Mouse (Mus musculus) monocyte, adult 2 months (primary cell): ENCODE data around the gene Txlnb.
"Not testable (repeated sequence)": the region's sequence is repeated elsewhere in the genome, so short reads cannot be mapped to it uniquely, and the experiment has no call there.

ENCODE experiments used
- DNase-seq, 2 experiments: peaks; one replicate each; pipeline ENCODE4 v3.0.0; 2022; ENCODE audit warnings: low spot score in 2 of 2, low read depth in 1 of 2

The Txlnb gene

DNA sequence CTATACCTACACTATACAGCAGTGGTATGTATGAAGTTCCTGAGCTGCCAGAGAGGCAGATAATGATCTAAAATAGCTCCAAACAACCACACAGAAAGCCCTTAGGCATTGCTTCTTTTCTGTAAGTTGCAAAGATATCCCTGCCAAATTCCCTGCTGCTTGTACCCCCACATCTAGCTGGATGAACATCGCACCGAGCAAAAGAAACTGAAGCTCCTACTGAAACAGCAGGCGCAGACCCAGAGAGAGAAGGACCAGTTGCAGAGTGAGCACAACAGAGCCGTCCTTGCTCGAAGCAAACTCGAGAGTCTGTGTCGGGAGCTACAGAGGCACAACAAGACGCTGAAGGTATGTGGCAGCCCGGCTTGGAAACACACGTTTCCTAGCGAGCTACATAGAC is 19.0 kb downstream of the Txlnb start:
- no peak for DNase-seq

- not testable (repeated sequence) for DNase-seq
Measured at GRCm38 (mm10) chr10:17820422-17820821, 24.4 kb downstream of the Txlnb start.

DNA sequence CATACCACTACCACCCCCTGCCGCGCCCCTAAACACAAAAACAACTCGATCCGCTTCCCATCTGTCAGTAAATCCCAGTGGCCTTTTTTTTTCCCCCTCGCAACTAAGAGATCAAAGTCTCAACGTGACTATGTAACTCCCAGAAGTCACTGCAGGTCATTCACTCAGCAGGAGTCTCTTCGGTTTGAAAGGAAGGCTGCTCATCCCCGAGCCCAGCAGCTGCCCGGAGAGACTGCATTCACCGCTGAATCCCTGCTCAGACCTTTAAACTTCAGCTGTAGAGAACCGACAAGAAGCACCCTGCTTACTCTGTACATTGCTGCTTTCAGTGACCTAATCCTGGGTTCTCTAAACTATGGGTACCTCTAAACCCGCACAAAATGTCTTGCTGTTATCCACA is 31.4 kb downstream of the Txlnb start:
- no peak for DNase-seq

DNA sequence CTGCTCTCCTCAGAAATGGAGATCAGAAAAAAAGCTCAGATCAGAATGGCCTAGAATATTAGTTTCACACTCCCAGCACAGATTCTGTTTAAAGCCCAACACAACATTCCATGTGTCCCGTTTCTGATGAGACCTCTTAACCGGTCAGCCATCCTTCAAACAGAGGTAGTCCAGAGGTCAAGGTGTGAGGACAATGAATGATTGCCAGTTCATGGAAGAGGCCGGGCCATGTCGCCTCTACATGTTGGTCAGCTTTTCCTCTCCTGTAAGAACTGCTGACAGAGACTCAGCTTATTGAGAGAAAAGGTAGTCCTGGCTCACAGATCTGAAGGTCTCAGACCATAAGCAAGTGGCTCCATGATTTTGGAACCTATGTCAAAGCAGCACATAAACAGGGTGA is 33.2 kb downstream of the Txlnb start:
- DNase-seq: no peak

DNA sequence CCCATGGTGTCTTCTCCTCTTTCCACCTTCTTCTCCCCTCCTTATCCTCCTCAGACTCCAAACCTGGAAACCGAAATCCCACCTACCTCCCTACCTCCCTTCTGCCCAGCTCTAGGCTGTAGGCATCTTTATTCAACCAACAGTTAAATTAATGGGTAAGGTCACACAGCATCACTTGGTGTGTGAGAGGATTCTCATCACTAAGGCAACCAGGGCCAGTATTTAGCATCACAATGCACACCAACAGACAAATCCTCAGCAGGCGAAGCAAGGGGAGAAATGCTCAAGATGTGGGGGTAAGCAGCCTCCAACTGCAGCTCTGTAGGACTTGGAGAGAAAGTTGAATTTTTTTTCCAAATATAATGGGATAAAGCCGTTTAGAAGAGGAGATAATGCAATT is 35.0 kb downstream of the Txlnb start:
- DNase-seq: no peak

GRCm38 (mm10) chr10:17835031-17835430 is 39.0 kb downstream of the Txlnb start:
- no peak for DNase-seq

DNA sequence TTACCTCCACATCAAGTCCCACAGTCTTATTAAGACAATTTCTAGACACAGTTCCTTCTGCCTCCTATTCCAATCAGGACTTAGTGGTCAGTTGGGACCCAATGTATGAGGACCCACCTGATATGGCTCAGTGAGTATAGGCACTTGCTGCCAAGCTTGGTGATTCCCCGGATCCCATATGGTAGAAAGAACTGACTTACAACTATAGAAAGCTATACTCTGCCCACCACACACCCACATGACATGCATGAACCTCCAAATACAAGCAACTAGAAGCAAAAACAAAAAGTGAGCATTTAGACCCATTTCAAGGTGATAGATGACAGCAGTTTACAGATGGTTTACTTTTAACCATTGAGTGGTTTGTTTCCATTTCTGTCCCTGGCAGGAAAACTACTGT is 40.2 kb downstream of the Txlnb start:
- no peak for DNase-seq

DNA sequence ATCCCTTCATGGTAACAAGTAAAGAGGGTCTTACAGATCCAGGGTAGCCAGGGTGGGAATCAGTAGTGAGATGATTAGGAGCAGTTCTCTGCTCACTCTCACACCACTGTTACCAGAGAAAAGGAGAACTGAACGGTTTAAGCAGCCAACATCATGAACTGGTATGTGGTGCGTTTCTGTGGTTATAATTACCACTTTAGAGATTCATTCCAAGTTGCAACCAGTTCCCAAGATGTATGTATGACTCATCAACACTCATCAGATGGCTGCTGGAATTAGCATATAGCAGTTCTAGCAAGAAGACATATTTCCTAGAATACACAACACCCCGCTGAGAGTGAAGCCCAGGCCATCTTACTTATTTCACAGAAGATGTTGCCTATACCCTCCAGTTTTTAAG is 46.0 kb downstream of the Txlnb start:
- DNase-seq: no peak

- no peak for DNase-seq
Measured at GRCm38 (mm10) chr10:17844781-17845537, 48.9 kb downstream of the Txlnb start.

- DNase-seq: no peak
Measured at GRCm38 (mm10) chr10:17857647-17858261, 61.7 kb downstream of the Txlnb start.

DNA sequence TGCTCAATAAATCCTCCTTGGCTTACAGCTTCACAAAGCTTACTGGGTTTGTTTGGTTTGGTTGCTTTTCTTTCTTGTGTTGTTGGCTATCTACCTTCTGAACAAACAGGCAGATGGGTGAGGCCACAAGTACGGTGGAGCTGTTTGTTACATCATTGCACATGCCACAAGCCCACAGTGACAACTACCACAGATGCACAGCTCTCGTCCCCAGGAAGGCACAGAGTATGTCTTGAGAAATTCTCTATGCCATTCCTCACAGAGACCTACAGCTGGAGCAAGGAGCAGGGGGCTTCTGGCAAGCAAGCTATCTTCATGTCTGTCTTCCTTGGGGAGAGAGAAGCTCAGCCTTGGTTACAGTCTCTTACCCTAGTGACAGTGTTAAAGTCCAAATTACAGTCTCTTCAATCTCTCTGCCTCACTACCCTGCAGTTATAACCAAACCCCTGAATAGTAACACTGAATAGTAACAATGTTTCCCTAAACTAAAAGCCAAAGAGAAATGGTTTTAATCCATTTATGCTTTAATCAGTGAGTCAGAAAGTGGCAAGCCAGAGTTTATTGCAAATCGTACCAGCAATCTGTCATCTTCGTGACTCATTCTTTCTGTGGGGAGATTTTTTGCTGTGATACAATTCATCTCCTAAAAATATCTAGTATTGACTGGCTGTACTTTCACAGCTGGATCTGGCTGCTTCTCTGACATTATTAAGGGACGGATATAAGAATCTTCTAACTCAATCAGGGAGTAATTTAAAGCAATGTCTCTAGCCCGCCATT is 64.9 kb downstream of the Txlnb start:
- DNase-seq: no peak

DNA sequence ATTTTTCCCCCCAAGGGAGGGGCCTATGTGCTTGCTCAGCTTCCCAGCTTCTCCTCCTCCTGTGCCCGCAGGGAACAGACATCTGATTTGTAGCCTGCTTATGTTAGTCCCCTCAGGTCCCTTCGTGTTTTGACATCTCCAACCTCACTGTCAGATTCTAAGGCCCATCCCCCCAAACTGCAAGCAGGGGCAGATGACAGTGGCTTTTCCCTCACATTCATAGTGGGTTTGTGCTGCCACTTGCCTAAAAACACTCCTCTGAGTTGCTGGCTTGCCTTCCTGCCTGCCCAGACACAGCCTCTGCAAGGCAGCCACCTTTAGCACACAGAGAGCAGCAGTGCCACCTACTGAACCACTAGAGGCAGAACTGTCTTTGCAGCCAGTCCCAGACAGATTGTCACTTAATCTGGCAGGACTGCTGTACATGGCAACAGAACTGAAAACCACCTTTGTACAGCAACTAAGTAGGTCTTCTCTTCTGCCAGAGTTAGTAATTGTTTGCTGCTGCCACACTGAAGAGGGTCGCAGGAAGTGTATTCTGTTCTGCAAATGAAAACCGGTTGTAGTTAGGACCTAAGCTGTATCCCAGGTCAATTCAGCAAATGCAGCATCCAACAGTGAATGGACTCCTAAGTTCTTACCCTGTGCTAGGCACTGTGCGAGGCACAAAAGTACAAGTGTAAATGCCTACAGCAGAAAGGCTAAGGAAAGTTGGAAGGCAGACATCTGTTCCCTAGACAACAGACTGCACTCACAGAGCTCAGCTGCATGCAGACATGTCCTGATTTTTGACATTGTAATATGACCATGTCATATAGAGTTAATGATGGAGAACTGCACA is 74.0 kb downstream of the Txlnb start:
- peak in 1 of 2 experiments; percentile 1 for DNase-seq

- no peak for DNase-seq
Measured at GRCm38 (mm10) chr10:17878002-17878919, 82.2 kb downstream of the Txlnb start.

GRCm38 (mm10) chr10:17880038-17880437 is 84.0 kb downstream of the Txlnb start:
- no peak for DNase-seq

- no peak for DNase-seq
Measured at GRCm38 (mm10) chr10:17880724-17881123, 84.7 kb downstream of the Txlnb start.
